Mouse (Mus musculus): ENCODE results near the gene Git2. TPM values are rescaled to one million over a fixed set of nuclear protein-coding genes. Genes with fewer than 3 reads are reported as not detected.

The Git2 gene
- total RNA-seq, 2 experiments from 2014 or later = 46.8 to 47.2 TPM

GRCm38 (mm10) chr5:114737090-114737887 lies 38.0 kb downstream of the Git2 start:
- DNase-seq (ENCODE audit: extremely low spot score in 1 of 2, low spot score in 2 of 2) = no peak
- intact Hi-C loops (cut with DNase I) = no loop called here

GRCm38 (mm10) chr5:114733606-114734005 lies 41.7 kb downstream of the Git2 start:
- intact Hi-C loops (cut with DNase I) = no loop called here
- no peak for DNase-seq (ENCODE audit: extremely low spot score in 1 of 2, low spot score in 2 of 2)

- intact Hi-C loops (cut with DNase I) = no loop called here
- no peak for DNase-seq (ENCODE audit: extremely low spot score in 1 of 2, low spot score in 2 of 2)
Observed at GRCm38 (mm10) chr5:114731969-114732368, 43.3 kb downstream of the Git2 start.

- no peak for DNase-seq (ENCODE audit: extremely low spot score in 1 of 2, low spot score in 2 of 2)
- intact Hi-C loops (cut with DNase I) = no loop called here
Observed at GRCm38 (mm10) chr5:114731498-114731897, 43.8 kb downstream of the Git2 start.

- intact Hi-C loops (cut with DNase I) = no loop called here
- no peak for DNase-seq (ENCODE audit: extremely low spot score in 1 of 2, low spot score in 2 of 2)
Observed at GRCm38 (mm10) chr5:114730129-114730528, 45.2 kb downstream of the Git2 start.

- intact Hi-C loops (cut with DNase I) = no loop called here
- DNase-seq (ENCODE audit: extremely low spot score in 1 of 2, low spot score in 2 of 2) = no peak
Observed at GRCm38 (mm10) chr5:114728160-114728559, 47.2 kb downstream of the Git2 start.

- intact Hi-C loops (cut with DNase I) = no loop called here
- no peak for DNase-seq (ENCODE audit: extremely low spot score in 1 of 2, low spot score in 2 of 2)
Observed at GRCm38 (mm10) chr5:114722846-114723245, 52.5 kb downstream of the Git2 start.

GRCm38 (mm10) chr5:114721969-114722368 lies 53.3 kb downstream of the Git2 start:
- DNase-seq (ENCODE audit: extremely low spot score in 1 of 2, low spot score in 2 of 2) = no peak
- intact Hi-C loops (cut with DNase I) = no loop called here

GRCm38 (mm10) chr5:114720784-114721183 lies 54.5 kb downstream of the Git2 start:
- intact Hi-C loops (cut with DNase I) = no loop called here
- no peak for DNase-seq (ENCODE audit: extremely low spot score in 1 of 2, low spot score in 2 of 2)

- DNase-seq (ENCODE audit: extremely low spot score in 1 of 2, low spot score in 2 of 2) = no peak
- intact Hi-C loops (cut with DNase I) = no loop called here
Observed at GRCm38 (mm10) chr5:114719928-114720270, 55.4 kb downstream of the Git2 start.

- no peak for DNase-seq (ENCODE audit: extremely low spot score in 1 of 2, low spot score in 2 of 2)
- intact Hi-C loops (cut with DNase I) = no loop called here
Observed at GRCm38 (mm10) chr5:114719003-114719927, 56.1 kb downstream of the Git2 start.

GRCm38 (mm10) chr5:114718483-114718882 lies 56.8 kb downstream of the Git2 start:
- intact Hi-C loops (cut with DNase I) = no loop called here
- no peak for DNase-seq (ENCODE audit: extremely low spot score in 1 of 2, low spot score in 2 of 2)

GRCm38 (mm10) chr5:114717937-114718336 lies 57.4 kb downstream of the Git2 start:
- no peak for DNase-seq (ENCODE audit: extremely low spot score in 1 of 2, low spot score in 2 of 2)
- intact Hi-C loops (cut with DNase I) = no loop called here

GRCm38 (mm10) chr5:114717292-114717691 lies 58.0 kb downstream of the Git2 start:
- intact Hi-C loops (cut with DNase I) = no loop called here
- no peak for DNase-seq (ENCODE audit: extremely low spot score in 1 of 2, low spot score in 2 of 2)

GRCm38 (mm10) chr5:114714551-114714950 lies 60.8 kb downstream of the Git2 start:
- intact Hi-C loops (cut with DNase I) = no loop called here
- no peak for DNase-seq (ENCODE audit: extremely low spot score in 1 of 2, low spot score in 2 of 2)

GRCm38 (mm10) chr5:114709357-114709756 lies 66.0 kb downstream of the Git2 start:
- intact Hi-C loops (cut with DNase I) = no loop called here

GRCm38 (mm10) chr5:114708491-114708890 lies 66.8 kb downstream of the Git2 start:
- DNase-seq (ENCODE audit: extremely low spot score in 1 of 2, low spot score in 2 of 2) = no peak
- intact Hi-C loops (cut with DNase I) = no loop called here

More at GRCm38 (mm10) chr5:114709357-114709756, 66.0 kb downstream of the Git2 start:
- DNase-seq (ENCODE audit: extremely low spot score in 1 of 2, low spot score in 2 of 2) = no peak

- intact Hi-C loops (cut with DNase I) = no loop called here
- peak; percentile 93 to 96 for DNase-seq (ENCODE audit: extremely low spot score in 1 of 2, low spot score in 2 of 2)
Observed at GRCm38 (mm10) chr5:114707265-114708068, 67.8 kb downstream of the Git2 start, which contains the start of gene Tchp. Gene Tchp, plus strand, starts transcription at chr5:114707760.

Data from left cerebral cortex, postnatal 10 days (tissue).